Mouse (Mus musculus) bone marrow, adult 2 months (tissue): ENCODE results near the gene Tppp.

Source experiments
- CTCF ChIP-seq: fragments of 200-500 bp; IDR thresholded peaks from 2 replicates; pipeline ENCODE4 v1.5.1; 2011; ENCODE audit warnings: low read length, control low read depth; ENCODE audit not compliant: control insufficient read depth, insufficient read depth
- POLR2A ChIP-seq: fragments of 200-500 bp; IDR thresholded peaks from 2 replicates; pipeline ENCODE4 v1.6.1; 2011; ENCODE audit warnings: low read depth, mild to moderate bottlenecking, control low read depth, low read length, borderline replicate concordance; ENCODE audit not compliant: control insufficient read depth

DNA sequence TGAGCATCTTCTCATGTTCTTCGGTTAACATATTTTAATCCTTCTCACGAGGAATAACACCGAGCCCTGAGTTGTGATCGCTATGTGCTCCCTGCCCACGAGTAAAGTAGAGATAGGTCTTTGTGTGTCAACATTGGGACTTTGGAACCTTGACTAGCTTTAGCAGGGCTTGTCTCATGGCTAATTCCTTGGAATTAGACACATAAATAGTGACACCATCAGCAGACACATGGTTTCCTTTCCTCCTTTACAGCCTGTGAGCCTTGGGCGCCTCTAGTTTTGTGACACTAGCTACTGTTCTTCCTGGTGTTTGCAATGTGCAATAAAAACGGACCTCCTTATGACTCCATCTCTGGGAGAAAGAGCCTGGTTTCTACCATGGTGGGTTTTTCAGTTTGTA is 64.2 kb downstream of the Tppp start:
- TF ChIP-seq POLR2A: no peak
- TF ChIP-seq CTCF: no peak
